Mouse (Mus musculus): ENCODE results near the gene Ear1. TPM values are rescaled to one million over a fixed set of nuclear protein-coding genes. Genes with fewer than 3 reads are reported as not detected.
"Not testable (repeated sequence)": the region's sequence is repeated elsewhere in the genome, so short reads cannot be mapped to it uniquely, and the experiment has no call there.

The Ear1 gene
- total RNA-seq (2021): not detected

DNA sequence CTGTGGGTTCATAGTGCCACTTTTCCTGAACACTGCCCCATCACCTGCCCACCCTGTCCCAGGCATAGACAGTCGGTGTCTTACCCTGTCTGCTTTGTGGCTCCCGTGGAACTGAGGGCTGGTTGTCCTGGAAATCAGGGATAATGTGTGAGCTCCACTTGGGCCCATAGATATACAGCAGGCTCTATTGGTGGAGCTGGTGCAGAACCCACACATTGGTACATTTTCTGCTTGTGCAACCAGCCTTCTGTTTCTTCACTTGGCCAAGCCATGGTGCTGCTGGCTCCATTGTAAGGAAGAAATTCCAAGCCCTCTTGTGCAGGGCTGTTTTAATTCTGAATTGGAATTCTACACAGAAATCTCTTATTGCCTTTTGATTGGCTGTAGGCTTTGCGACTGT is at the start of gene Ear1:
Ear1 (minus strand) TSS at position 101 of the 400 bp plus-strand sequence.
- intact Hi-C loops (cut with DNase I); DNase-seq (ENCODE audit: low spot score in 2 of 2): not testable (repeated sequence)

DNA sequence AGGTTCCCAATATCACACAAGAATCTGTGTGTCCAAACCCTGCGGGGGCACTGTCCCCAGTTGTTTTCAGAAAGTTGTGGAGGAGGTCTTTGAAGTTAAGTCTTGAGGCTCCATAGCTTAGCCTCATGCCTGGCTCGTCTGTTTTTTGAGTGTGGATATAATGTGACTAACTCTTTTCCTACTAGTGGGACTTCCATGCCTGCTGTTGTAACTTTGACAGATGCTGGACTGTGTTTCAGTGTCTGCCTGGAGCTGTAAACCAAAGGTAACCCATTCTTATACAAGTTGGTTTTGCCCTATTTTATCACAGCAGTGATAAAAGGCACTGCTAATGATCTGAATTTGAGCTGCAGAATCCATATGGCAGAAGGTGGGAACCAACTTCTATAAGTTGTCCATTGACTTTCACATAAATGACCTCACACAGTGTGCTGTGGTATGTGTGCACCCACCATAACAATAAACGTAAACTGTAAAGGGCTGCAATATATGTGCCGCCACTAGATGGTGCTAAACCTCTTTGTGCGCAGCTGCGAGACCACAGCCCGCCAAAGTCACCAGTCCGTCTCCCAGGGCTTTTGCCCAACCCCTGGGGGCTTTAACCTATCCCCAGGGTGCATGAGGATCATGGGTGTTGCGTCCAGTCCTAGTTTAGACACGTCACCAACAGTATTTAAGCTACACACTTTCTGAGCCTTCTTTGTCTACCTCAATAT is 49.5 kb upstream of the Ear1 start, which contains the start of gene Gm8113:
Gm8113 (plus strand) TSS at position 703 of the 716 bp plus-strand sequence.
- intact Hi-C loops (cut with DNase I): not testable (repeated sequence)
- peak; percentile 32 to 49 for DNase-seq (ENCODE audit: low spot score in 2 of 2)

DNA sequence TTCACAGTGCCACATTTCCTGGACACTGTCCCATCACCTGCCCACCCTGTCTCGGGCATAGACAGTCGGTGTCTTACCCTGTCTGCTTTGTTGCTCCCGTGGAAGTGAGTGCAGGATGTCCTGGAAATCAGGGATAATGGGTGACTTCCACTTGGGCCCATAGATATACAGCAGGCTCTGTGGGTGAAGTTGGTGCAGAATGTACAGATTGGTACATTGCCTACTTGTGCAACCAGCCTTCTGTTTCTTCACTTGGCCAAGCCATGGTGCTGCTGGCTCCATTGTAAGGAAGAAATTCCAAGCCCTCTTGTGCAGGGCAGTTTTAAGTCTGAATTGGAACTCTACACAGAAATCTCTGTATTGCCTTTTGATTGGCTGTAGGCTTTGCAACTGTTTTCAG is 48.1 kb upstream of the Ear1 start, which contains the start of gene Ear10:
Ear10 (minus strand) TSS at position 101 of the 400 bp plus-strand sequence.
- DNase-seq (ENCODE audit: low spot score in 2 of 2); intact Hi-C loops (cut with DNase I): not testable (repeated sequence)

DNA sequence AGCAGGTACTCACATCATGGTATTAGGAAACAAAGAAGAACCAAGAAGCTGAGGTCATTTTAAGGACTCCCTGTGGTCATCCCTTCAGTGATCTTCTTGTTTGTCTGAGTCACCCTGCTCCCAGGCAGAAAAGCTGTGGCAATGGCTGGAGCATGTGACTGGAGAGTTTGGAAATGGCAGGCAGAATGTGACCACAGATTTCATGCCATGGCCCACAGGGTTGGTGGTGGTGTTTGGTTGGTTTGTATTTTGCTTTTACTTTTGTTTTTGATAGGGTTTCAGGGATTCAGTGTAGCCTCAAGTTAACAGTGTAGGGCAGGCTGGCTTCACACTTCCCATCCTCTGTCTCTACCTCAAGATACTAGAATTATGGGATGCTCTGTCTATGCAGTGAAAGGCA is 42.9 kb upstream of the Ear1 start:
- intact Hi-C loops (cut with DNase I); DNase-seq (ENCODE audit: low spot score in 2 of 2): not testable (repeated sequence)

DNA sequence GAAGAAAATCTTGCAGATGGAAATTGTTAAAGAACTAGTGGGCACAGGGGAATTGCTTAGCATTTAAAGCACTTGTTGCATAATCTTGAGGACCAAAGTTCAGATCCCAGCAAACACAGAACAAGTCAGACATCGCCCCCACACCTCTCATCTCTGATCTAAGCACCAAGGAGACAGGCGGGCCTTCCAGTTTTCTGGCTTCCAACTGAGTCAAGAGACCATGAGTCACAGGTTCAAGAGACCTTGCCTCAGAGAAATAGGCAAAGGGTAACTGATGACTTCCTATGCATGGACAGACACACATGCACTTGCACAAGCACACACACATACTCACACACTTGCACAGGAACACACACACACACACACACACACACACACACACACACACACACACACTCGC is 23.3 kb upstream of the Ear1 start:
- intact Hi-C loops (cut with DNase I); DNase-seq (ENCODE audit: low spot score in 2 of 2): not testable (repeated sequence)

DNA sequence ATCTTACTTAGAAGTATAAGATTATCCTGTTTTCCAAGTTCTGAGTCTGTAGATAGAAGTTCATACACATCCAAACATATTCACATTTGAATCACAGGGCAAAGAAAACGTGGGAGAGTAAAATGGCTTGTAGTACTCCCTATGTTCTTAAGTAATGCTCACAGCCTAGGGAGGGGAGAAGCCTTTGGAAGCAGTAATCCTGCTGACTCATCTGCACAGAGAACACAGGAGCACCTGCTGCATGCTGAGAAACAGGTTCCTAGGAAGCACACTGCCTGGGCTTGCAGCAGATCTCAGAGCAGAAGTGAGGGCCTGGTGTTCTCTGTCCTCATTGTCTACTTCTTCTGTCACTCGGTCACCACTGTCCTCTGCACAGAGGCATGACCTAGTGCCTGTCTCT is 20.0 kb upstream of the Ear1 start:
- DNase-seq (ENCODE audit: low spot score in 2 of 2); intact Hi-C loops (cut with DNase I): not testable (repeated sequence)

DNA sequence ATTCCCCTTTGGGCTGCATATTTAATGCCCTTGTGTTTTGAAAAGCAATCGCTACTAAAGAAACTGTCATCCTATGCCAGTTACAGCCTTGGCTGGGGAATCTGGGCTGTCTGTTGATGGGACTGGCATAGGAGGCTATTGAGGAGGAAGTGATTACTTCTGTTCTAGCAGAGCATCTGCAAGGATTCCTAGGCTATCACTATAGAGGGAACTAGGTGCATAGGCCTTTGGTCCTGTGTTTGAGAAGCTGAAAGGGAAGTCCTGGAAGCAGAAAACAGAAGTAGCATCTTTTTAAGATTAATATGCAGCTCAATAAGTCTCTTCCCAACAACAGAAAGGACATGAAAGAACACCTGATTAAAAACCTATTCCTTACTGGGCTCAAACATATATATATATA is 16.0 kb upstream of the Ear1 start:
- intact Hi-C loops (cut with DNase I); DNase-seq (ENCODE audit: low spot score in 2 of 2): not testable (repeated sequence)

DNA sequence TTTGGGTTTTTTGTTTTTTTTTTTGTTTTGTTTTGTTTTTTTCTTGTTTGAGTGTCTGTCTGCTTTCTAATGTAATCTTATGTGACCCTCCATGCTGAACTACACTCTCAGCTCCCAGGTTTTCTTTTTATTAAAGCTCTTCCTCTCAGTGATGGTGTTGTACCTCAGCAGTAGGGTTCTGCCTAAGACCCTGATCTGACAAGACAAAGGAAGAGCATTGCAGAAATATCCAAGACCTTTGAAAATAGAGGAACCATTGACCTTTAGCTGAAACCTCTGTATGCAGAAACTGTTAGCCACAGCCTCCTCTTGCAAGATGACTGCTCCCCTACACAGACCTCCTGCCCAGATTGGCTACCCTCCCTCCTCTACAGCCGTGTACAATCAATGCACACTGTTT is 10.9 kb upstream of the Ear1 start:
- intact Hi-C loops (cut with DNase I); DNase-seq (ENCODE audit: low spot score in 2 of 2): not testable (repeated sequence)

DNA sequence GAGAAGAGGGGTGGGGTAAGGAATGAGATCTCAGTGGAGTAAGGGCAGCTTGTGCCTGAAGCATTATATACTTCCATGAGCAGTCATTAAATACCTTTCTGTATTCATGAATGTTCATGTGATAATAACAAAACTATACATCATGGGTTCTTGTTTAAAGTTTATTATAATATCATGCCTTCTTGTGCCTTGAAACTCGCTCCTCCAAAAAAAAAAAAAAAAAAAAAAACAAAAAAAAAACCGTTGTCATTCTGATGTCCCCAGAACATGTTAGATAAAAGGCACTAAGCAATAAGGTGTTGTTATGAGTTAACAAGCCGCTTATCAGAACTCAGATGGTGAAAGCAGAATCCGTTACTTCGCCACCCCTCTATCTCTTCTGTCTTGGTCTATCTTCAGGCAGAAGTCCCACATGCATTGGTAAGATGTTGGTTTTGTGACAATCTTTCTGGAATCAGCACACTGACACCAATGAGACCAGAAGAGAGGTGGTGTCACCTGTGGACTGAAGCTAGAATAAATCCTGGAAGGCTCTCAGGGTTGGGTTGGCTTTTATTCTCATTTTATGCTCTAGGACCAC is 4.7 kb upstream of the Ear1 start:
- DNase-seq (ENCODE audit: low spot score in 2 of 2); intact Hi-C loops (cut with DNase I): not testable (repeated sequence)

DNA sequence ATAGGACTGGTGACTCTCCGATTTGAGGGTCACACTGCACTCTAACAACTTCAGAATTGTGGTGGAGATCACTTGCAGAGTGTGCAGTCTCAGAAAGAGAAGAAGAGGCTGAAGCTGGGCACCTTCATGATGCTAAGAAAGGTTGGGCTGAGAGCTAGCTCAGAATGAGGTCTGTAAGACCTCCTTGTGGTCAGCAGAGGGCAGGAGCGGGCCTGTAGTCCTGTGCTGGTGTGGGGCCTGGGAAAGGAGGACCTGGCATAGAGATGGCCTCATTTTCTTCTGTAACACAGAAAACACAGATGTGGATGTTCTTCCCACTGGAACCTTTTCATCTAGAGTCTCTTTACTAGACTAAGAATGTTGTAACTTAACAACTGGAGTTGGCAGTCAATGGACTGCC is 2.5 kb upstream of the Ear1 start:
- intact Hi-C loops (cut with DNase I); DNase-seq (ENCODE audit: low spot score in 2 of 2): not testable (repeated sequence)

DNA sequence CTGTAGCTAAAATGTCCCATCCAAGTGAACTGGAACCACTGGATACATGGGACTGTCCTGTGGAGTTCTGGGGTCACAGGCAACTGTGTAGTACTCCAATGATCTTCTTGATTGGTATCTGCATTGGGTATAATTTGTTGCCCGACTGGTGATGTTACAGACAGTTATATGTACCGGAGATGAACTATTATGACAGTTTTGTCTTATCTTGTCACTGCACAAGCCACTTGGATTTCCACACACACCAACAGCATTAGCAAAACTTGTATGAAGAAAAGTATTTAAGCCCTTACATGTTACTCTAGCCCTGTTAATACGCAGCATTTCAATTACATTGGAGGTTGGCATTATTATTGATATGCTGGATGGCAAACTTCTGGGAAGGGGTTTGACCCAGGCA is 455 bp downstream of the Ear1 start:
- DNase-seq (ENCODE audit: low spot score in 2 of 2); intact Hi-C loops (cut with DNase I): not testable (repeated sequence)

DNA sequence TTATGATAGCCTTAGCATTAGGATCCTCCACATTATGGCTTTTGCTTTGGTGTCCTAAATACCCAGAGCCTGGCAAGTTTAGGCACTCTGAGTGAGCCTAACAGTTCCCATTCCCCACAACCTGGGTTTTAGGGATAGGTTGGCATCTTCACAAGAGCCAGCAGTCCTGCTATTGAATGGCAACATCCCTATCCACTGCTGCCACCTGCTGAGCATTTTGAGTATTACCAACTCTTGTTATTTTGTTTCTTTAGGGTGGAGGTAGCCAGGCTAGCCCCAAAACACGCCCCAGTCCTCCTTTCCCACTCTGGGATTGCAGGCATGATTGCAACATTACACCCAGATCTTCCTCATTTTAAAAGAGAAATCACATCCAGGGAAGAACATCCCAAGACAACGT is 14.8 kb downstream of the Ear1 start:
- intact Hi-C loops (cut with DNase I): not testable (repeated sequence)
- DNase-seq (ENCODE audit: low spot score in 2 of 2): peak; percentile 32 to 52

DNA sequence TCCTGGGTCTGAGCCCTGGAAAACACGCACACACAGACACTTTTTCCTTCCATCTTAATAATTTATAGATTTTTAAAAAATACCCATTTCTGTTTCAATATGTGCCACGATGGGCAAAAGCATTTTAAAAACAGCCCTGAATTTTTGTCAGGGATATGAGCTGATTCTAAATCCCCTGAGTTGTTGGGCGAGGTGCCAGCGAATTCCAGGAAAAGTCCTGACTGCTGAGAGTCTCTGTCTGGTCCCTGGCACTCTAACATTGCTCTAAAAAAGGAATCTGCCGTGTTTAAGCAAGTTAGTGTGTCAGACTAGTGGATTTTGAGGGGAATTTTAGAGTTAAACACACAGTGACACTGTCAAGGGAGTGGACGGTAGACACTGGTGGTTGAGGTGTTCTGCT is 15.9 kb downstream of the Ear1 start:
- DNase-seq (ENCODE audit: low spot score in 2 of 2); intact Hi-C loops (cut with DNase I): not testable (repeated sequence)

DNA sequence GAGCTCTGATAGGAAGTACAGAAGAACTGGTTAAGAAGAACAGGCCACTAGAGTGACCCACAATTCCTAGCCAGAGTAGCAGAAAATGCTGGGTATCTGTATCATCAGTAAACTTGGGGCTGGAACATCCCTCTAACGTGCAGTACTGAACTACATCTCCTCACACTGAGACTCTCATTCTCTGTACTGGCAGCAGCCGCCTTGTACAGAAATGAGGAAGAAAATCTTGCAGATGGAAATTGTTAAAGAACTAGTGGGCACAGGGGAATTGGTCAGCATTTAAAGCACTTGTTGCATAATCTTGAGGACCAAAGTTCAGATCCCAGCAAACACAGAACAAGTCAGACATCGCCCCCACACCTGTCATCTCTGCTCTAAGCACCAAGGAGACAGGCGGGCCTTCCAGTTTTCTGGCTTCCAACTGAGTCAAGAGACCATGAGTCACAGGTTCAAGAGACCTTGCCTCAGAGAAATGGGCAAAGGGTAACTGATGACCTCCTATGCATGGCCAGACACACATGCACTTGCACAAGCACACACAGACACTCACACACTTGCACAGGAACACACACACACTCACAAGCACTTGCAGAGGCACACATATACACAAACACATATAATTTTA is 31.3 kb downstream of the Ear1 start:
- intact Hi-C loops (cut with DNase I); DNase-seq (ENCODE audit: low spot score in 2 of 2): not testable (repeated sequence)

DNA sequence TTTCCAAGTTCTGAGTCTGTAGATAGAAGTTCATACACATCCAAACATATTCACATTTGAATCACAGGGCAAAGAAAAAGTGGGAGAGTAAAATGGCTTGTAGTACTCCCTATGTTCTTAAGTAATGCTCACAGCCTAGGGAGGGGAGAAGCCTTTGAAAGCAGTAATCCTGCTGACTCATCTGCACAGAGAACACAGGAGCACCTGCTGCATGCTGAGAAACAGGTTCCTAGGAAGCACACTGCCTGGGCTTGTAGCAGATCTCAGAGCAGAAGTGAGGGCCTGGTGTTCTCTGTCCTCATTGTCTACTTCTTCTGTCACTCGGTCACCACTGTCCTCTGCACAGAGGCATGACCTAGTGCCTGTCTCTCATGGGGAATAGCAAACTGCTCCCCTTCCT is 34.3 kb downstream of the Ear1 start:
- intact Hi-C loops (cut with DNase I); DNase-seq (ENCODE audit: low spot score in 2 of 2): not testable (repeated sequence)

DNA sequence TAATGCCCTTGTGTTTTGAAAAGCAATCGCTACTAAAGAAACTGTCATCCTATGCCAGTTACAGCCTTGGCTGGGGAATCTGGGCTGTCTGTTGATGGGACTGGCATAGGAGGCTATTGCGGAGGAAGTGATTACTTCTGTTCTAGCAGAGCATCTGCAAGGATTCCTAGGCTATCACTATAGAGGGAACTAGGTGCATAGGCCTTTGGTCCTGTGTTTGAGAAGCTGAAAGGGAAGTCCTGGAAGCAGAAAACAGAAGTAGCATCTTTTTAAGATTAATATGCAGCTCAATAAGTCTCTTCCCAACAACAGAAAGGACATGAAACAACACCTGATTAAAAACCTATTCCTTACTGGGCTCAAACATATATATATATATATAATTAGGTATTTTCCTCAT is 40.0 kb downstream of the Ear1 start:
- intact Hi-C loops (cut with DNase I); DNase-seq (ENCODE audit: low spot score in 2 of 2): not testable (repeated sequence)

DNA sequence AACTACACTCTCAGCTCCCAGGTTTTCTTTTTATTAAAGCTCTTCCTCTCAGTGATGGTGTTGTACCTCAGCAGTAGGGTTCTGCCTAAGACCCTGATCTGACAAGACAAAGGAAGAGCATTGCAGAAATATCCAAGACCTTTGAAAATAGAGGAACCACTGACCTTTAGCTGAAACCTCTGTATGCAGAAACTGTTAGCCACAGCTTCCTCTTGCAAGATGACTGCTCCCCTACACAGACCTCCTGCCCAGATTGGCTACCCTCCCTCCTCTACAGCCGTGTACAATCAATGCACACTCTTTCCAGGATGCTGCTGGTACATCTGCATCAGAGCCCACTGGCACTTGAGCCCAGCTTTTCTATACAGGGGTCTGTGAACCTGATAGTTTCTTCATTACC is 44.9 kb downstream of the Ear1 start:
- DNase-seq (ENCODE audit: low spot score in 2 of 2); intact Hi-C loops (cut with DNase I): not testable (repeated sequence)

DNA sequence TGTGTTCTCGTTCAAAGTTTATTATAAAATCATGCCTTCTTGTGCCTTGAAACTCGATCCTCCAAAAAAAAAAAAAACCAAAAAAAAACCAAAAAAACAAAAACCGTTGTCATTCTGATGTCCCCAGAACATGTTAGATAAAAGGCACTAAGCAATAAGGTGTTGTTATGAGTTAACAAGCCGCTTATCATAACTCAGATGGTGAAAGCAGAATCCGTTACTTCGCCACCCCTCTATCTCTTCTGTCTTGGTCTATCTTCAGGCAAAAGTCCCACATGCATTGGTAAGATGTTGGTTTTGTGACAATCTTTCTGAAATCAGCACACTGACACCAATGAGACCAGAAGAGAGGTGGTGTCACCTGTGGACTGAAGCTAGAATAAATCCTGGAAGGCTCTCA is 51.1 kb downstream of the Ear1 start:
- intact Hi-C loops (cut with DNase I); DNase-seq (ENCODE audit: low spot score in 2 of 2): not testable (repeated sequence)

DNA sequence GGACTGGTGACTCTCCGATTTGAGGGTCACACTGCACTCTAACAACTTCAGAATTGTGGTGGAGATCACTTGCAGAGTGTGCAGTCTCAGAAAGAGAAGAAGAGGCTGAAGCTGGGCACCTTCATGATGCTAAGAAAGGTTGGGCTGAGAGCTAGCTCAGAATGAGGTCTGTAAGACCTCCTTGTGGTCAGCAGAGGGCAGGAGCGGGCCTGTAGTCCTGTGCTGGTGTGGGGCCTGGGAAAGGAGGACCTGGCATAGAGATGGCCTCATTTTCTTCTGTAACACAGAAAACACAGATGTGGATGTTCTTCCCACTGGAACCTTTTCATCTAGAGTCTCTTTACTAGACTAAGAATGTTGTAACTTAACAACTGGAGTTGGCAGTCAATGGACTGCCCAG is 53.4 kb downstream of the Ear1 start:
- intact Hi-C loops (cut with DNase I); DNase-seq (ENCODE audit: low spot score in 2 of 2): not testable (repeated sequence)

DNA sequence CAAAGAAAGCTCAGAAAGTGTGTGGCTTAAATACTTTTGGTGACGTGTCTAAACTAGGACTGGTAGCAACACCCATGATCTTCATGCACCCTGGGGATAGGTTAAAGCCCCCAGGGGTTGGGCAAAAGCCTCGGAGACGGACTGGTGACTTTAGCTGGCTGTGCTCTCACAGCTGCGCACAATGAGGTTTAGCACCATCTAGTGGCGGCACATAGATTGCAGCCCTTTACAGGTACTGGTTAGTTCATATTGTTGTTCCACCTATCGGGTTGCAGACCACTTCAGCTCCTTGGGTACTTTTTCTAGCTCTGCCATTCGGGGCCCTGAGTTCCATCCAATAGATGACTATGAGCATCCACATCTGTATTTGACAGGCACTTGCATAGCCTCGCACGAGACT is 62.9 kb downstream of the Ear1 start:
- peak; percentile 34 to 43 for DNase-seq (ENCODE audit: low spot score in 2 of 2)
- intact Hi-C loops (cut with DNase I): not testable (repeated sequence)

DNA sequence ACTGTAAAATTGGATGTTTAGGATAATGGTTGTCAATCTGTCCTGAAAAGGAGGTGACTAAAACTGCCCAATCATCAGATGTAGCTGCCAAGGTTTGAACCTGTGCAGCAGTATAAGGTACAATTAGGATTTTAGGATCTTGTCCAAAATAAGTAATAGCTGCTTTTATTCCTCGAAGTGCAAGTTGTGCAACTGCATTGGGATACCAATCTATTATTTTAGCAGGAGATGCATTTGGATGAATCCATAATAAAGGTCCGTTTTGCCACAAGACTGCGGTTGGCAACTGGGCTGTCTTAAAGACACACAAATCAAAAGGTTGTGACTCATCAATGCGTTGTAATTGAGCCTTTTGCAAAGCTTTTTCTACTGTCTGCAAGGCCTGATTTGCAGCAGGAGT is 67.2 kb downstream of the Ear1 start:
- DNase-seq (ENCODE audit: low spot score in 2 of 2); intact Hi-C loops (cut with DNase I): not testable (repeated sequence)

All from left cerebral cortex, postnatal 25 days (tissue).